Mouse (Mus musculus): Measurements from ENCODE around the gene Fam207a. TPM values are rescaled to one million over a fixed set of nuclear protein-coding genes. Genes with fewer than 3 reads are reported as not detected.

Fam207a gene
- polyA plus RNA-seq, 1 experiment from 2014 or later = 39.4 TPM

DNA sequence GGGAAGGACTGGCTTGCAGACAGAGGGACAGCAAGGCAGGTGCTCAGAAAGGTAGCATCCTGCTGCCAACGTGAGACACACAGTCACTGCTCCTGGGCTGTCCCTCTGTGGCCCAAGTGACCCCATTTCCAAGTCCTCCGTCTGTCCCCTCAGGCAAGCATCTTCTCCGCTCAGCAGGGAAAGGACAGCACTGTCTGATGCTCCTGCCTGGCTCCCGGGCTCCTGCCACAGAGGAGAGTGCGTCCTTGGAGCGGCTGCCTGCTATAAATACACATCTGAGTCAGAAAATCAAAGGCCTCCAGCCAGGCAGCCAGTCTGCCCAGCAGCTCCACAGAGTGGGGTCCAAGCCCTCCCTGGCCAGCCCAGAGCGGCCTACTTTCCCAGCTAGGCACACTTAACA is 59.1 kb downstream of the Fam207a start:
- no peaks in the 10 kb centered on the region for H3K27me3 ChIP-seq
- H3K27ac ChIP-seq = no peak overlapping the region
- no peak overlapping the region for H3K9ac ChIP-seq
- no peaks in the 10 kb centered on the region for H3K36me3 ChIP-seq (replicated peaks)
- no peaks in the 10 kb centered on the region for H3K9me3 ChIP-seq
- WGBS = 75% methylated on average over 7 of the region's 7 CpGs
- H3K4me1 ChIP-seq = no peaks in the 10 kb centered on the region
- ATAC-seq (ENCODE audit: low FRiP score) = no peak
- H3K4me2 ChIP-seq = no peak overlapping the region
- no peak overlapping the region for H3K4me3 ChIP-seq (replicated peaks)

DNA sequence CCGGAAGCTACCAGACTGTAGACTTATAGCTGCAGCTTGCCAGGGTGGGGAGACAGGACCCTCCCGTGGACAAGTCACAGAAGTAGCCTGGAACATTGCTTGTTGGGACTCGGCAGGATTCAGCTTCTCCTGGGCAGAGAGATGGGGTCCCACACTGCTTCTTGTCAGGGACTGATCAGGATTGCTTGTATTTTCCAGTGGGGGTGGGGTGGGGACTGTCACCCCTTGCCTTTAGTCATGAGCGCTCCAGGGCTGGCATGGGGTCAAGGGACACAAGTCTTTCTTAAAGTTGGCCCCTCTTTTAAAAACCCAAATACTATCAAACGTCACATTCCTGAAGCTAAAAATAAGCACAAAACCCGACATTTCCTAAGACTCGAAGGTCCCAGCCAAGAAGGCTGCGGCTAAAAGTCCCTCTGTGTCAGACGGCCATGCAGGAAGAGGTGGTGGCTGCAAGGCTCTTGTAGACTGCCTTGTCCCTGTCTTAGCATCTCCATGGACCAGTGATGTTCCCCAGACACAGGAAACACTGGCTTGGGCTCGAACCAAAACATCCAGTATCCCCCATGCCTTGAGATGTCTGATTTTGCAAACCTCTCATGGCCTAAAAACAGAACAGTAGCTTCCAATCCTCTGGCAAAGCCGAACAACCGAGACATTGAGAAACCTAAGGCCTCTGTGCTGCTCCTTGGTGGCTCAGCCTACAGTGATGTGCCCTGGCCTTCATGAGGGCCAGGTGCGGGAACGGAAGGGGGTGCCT is 60.2 kb downstream of the Fam207a start:
- H3K36me3 ChIP-seq (replicated peaks) = no peaks in the 10 kb centered on the region
- H3K27ac ChIP-seq = no peak overlapping the region
- 87% methylated on average over 14 of the region's 14 CpGs for whole genome bisulfite sequencing

DNA sequence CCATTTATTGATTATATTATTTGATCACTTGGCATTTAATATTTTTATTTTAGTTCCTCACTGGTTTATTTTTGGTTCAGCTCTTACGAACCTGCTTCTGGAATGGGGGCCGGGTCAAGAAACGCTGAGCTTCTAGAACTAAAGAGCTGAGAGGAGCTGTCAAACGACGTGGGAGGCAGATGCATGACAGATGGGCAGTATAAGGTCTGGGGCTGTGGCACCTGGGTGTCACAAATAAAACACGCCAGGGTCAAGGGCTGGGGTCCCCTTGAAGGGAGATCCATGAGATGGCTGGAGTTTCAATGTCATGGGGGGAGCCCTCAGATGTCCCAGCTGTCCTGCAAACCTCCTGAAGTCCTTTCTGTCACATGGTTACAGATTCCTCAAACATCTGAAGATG is 60.8 kb downstream of the Fam207a start:
- Histone ChIP-seq H3K4me2 (no peak overlapping the region), H3K27me3 (no peaks in the 10 kb centered on the region), H3K27ac (no peak overlapping the region), H3K4me1 (no peaks in the 10 kb centered on the region), H3K9me3 (no peaks in the 10 kb centered on the region), H3K36me3 (replicated peaks) (no peaks in the 10 kb centered on the region), H3K9ac (no peak overlapping the region), H3K4me3 (replicated peaks) (no peak overlapping the region)
- no peak for ATAC-seq (ENCODE audit: low FRiP score)
- WGBS = 92% methylated on average over 6 of the region's 6 CpGs

More for the DNA sequence above, 60.2 kb downstream of the Fam207a start:
- ATAC-seq (ENCODE audit: low FRiP score) = no peak
- Histone ChIP-seq H3K9ac (no peak overlapping the region), H3K9me3 (no peaks in the 10 kb centered on the region), H3K4me1 (no peaks in the 10 kb centered on the region), H3K27me3 (no peaks in the 10 kb centered on the region), H3K4me2 (no peak overlapping the region), H3K4me3 (replicated peaks) (no peak overlapping the region)

DNA sequence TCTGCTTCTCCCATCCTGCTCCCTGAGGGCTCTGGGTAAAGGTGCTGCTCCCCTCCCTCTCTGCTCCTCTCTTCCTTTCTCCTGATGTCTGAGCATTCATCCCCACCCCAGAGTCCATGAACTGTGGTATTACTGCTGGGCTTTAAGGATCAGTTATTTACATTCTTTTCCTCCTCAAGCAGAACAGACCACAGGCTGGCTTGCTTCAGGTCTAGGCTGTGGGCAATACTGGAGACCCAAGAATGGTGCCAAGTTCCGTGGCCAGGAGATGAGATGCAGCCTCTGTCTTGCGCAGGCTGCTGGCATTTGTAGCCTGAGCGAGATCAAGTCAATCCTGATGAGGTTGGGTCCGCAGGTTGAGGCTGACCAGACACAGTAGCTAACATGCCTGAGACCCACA is 63.8 kb downstream of the Fam207a start:
- H3K4me2 ChIP-seq = no peak overlapping the region
- no peak for ATAC-seq (ENCODE audit: low FRiP score)
- H3K9ac ChIP-seq = no peak overlapping the region
- H3K27me3 ChIP-seq = no peaks in the 10 kb centered on the region
- no peak overlapping the region for H3K27ac ChIP-seq
- no peaks in the 10 kb centered on the region for H3K36me3 ChIP-seq (replicated peaks)
- no peak overlapping the region for H3K4me3 ChIP-seq (replicated peaks)
- H3K4me1 ChIP-seq = peaks cover 6% of the 10 kb centered on the region
- 87% methylated on average over 4 of the region's 4 CpGs for WGBS
- H3K9me3 ChIP-seq = no peaks in the 10 kb centered on the region

DNA sequence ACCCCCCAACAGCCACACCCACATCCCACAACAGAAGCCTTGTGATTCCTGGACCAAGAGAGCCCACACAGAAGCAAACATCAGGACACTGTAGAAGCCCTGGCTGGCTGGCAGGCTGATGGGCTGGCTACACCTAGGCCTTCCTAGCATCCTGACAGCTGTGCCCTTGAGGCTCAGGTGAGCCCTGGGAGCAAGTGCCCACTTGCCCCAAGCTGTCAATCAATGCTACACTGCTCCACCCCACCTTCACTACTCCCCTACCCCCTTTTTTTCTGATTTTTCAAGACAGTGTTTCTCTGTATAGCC is 65.5 kb downstream of the Fam207a start:
- Histone ChIP-seq H3K4me1 (peaks cover 6% of the 10 kb centered on the region), H3K36me3 (replicated peaks) (no peaks in the 10 kb centered on the region), H3K27me3 (no peaks in the 10 kb centered on the region), H3K4me3 (replicated peaks) (no peak overlapping the region), H3K27ac (no peak overlapping the region), H3K9me3 (0 out of 2 replicates have a peak, but pooled peaks cover 2% of the 10 kb centered on the region), H3K4me2 (no peak overlapping the region), H3K9ac (no peak overlapping the region)
- ATAC-seq (ENCODE audit: low FRiP score) = no peak

DNA sequence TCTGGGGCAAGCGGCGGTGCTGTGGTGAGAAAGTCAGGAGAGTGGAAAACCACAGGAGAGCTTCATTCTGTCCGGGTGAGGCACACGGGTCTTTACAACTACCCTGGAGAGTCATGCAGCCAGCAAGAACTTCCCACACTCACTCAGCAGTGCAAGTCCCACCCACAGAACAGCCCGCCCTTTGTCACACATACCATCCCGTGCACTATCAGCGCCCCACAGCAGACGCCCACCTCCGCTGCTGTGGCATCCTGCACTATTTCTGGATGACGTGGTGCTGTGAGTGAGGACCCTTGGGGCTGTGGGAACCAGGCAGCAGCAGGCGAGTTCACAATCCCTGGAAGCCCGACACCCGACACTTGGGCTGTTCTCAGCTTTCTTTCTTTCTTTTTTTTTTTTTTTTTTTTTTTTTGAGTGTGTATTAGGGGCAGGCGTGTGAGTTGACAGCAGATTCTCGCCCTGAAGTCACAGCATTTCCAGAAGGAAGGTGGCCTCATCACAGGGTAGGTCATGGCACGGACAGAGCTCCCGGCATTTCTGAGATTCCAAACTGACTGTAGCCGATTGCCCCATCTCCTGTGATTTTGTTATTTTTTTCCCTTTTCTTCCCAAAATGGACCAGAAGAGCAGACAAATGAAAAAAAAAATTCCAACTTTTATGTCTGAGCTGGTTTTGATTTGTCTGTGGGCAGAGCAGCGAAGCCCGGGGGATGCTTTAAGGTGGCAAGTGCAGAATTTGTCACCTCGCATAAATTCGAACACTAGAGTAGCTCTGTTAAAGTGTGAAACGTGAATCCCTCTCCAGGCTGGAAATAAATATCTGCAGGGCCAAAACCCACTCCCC is 66.0 kb downstream of the Fam207a start:
- H3K4me1 ChIP-seq = peaks cover 6% of the 10 kb centered on the region
- no peak overlapping the region for H3K27ac ChIP-seq
- ATAC-seq (ENCODE audit: low FRiP score) = no peak
- 0 out of 2 replicates have a peak, but pooled peaks cover 6% of the 10 kb centered on the region for H3K9me3 ChIP-seq
- H3K4me2 ChIP-seq = peak overlapping the region; percentile 30
- H3K9ac ChIP-seq = no peak overlapping the region
- H3K27me3 ChIP-seq = no peaks in the 10 kb centered on the region
- no peaks in the 10 kb centered on the region for H3K36me3 ChIP-seq (replicated peaks)
- H3K4me3 ChIP-seq (replicated peaks) = no peak overlapping the region
- WGBS = 53% methylated on average over 23 of the region's 23 CpGs

DNA sequence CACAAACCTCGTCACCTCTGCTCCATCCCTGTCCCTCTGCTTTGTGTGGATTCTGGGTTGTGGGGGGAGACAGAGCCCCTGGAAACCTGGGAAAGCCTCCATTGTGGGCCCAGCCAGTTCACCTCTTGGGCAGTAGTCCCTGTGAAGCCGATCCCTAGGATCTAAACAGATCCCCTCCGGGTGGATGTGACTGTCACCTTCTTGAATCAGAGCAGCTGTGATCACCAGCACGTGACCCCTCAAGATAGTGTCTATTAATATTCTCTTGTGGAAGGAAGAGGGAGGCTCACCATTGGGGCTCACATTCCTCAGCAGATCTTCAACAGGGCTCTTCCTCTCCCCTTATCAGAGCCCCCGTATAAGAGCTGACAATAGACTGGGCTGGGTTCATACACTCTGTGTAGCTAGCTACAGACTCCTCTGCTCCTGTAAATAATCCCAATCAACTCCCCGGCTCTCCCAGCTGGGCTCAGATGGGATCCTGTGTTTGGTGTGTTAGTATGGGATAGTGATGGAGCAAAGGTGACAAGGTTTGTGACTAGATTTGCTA is 66.8 kb downstream of the Fam207a start:
- Histone ChIP-seq H3K4me3 (replicated peaks) (no peak overlapping the region), H3K9ac (no peak overlapping the region), H3K27me3 (no peaks in the 10 kb centered on the region), H3K4me2 (no peak overlapping the region), H3K9me3 (0 out of 2 replicates have a peak, but pooled peaks cover 6% of the 10 kb centered on the region), H3K4me1 (peaks cover 6% of the 10 kb centered on the region), H3K27ac (no peak overlapping the region), H3K36me3 (replicated peaks) (no peaks in the 10 kb centered on the region)
- 79% methylated on average over 6 of the region's 6 CpGs for WGBS
- ATAC-seq (ENCODE audit: low FRiP score) = no peak

DNA sequence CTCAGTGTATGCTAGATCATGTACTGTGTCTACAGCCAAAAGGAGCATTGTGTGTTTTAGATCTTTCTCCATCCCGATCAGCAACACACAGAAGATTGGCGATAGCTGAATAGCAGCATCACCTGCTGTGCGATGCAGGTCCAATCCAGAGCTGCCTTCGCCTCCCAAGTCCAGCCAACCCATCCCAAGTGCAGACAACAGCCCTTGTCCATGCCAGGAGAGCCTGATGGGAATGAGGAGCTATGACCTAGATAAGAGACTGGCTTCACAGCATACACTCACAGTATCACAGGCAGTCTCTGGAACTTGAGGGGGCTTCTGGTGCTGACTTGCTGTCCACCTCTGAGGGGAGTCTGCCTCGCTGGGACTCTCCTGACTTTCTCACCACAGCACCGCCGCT is 67.4 kb downstream of the Fam207a start:
- Histone ChIP-seq H3K27ac (no peak overlapping the region), H3K27me3 (no peaks in the 10 kb centered on the region), H3K4me3 (replicated peaks) (no peak overlapping the region), H3K4me1 (peaks cover 6% of the 10 kb centered on the region), H3K9ac (no peak overlapping the region), H3K4me2 (no peak overlapping the region), H3K9me3 (0 out of 2 replicates have a peak, but pooled peaks cover 6% of the 10 kb centered on the region), H3K36me3 (replicated peaks) (no peaks in the 10 kb centered on the region)
- WGBS = 84% methylated on average over 7 of the region's 7 CpGs
- ATAC-seq (ENCODE audit: low FRiP score) = no peak

DNA sequence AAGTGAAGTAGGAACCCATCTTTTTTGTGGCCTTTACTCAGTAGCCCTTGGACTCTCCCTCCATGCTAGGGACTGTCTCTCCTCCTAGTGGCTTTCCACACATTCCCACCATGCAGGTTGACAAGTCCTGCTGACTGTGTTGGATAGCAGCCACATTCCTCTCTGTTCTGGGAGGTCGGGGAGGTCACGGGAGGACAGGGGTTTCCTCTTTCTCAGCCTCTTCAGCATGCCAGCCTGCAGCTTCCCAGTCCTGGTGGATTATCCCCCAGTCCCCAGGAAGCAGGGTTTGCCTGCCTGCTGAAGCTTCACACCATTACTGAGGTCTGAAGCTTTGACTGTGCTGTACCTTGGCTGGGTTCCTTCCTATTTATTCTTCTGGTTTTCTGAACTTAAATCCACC is 67.8 kb downstream of the Fam207a start:
- Histone ChIP-seq H3K9me3 (0 out of 2 replicates have a peak, but pooled peaks cover 6% of the 10 kb centered on the region), H3K27me3 (no peaks in the 10 kb centered on the region), H3K9ac (no peak overlapping the region), H3K4me2 (no peak overlapping the region), H3K27ac (no peak overlapping the region), H3K4me1 (peaks cover 6% of the 10 kb centered on the region), H3K4me3 (replicated peaks) (no peak overlapping the region), H3K36me3 (replicated peaks) (no peaks in the 10 kb centered on the region)
- whole genome bisulfite sequencing = 20% methylated on average over 2 of the region's 2 CpGs
- ATAC-seq (ENCODE audit: low FRiP score) = no peak

DNA sequence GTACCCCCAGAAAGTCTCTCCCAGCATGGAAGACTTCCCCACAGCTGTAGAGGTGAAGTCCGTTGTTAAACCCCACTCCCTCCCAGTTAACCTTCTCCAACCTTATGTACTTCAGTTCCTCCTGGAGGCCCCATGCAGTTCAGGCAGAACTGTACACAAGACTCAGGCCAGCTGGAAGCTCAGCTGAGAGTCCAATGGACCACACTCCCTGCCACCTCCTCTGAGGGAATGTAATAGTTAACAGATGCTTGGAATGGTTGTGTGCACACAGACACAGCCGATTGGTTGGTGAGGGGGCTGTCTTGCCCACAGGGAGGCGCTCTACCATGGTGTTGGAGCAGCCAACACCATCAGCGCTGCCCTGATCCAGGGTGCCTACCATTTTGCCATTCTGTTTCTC is 73.3 kb downstream of the Fam207a start:
- Histone ChIP-seq H3K36me3 (replicated peaks) (no peaks in the 10 kb centered on the region), H3K27ac (no peak overlapping the region), H3K4me2 (no peak overlapping the region), H3K4me3 (replicated peaks) (no peak overlapping the region), H3K27me3 (no peaks in the 10 kb centered on the region), H3K9ac (no peak overlapping the region), H3K4me1 (no peaks in the 10 kb centered on the region), H3K9me3 (0 out of 2 replicates have a peak, but pooled peaks cover 6% of the 10 kb centered on the region)
- 82% methylated on average over 4 of the region's 4 CpGs for WGBS
- no peak for ATAC-seq (ENCODE audit: low FRiP score)

DNA sequence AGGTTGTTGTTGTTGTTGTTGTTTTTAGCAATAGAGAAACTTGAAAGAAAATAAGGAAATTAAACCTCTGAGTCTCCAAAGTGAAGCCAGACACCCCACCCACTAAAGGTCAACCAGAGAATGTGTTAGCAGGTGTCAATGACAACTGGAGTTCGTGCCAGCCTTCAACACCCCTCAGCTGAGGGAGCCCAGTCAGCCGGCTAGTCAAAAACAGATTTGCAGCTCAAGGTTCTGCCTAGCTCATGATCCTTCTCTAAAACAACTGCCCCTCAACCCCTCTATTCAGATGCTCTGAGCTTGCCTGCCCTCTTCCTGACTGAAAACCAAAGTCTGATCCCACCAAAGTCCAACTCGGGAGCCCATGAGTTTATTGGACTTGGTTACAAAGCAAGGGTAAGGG is 73.8 kb downstream of the Fam207a start:
- Histone ChIP-seq H3K9ac (no peak overlapping the region), H3K4me1 (no peaks in the 10 kb centered on the region), H3K27ac (no peak overlapping the region), H3K4me3 (replicated peaks) (no peak overlapping the region), H3K4me2 (no peak overlapping the region), H3K27me3 (no peaks in the 10 kb centered on the region), H3K36me3 (replicated peaks) (no peaks in the 10 kb centered on the region), H3K9me3 (0 out of 2 replicates have a peak, but pooled peaks cover 6% of the 10 kb centered on the region)
- ATAC-seq (ENCODE audit: low FRiP score) = no peak
- 87% methylated on average over 3 of the region's 3 CpGs for whole genome bisulfite sequencing

DNA sequence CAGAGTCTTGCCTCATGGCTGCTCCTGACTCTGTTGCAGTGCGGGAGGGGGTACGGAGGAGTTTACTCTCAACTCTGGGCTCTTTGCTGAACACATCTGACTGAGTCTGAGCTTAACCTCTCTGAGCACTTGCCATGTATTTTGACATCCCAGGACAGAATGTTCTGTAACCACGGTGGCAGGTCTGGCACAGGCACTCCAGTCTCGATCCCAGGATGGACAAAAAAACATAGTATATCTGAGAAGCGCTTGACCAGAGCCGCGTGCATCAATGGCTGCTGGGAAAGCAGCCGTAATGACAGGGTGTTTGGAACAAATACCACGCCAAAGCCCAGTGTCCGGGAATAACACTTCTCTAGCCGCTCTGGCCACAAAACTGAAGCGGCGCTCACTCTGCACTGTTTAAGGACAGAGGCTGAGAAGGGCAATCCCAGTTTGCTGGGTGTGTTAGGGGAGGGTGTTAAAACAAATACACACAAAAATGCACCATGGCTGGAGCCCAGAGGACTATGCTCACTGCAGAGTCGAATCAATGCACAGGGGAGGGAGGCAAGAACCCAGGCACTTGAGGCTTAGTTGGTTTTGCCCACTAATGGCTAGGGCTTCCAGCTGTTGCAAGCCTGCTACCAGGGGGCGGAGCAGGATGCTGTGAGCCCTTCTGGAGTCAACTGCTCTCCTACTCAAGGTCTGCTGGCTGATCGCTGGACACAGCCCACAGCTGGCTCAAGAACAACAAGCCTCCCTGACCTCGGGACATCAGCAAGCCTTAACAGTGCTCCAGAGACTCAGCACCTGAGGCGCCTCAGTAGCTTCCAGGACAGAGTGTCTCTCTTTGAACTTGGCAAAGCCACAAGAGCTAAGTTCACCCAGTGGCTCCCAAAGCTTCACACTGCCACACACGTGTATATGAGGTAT is 74.5 kb downstream of the Fam207a start:
- Histone ChIP-seq H3K36me3 (replicated peaks) (no peaks in the 10 kb centered on the region), H3K27me3 (no peaks in the 10 kb centered on the region)
- WGBS = 71% methylated on average over 19 of the region's 19 CpGs

More for the DNA sequence above, 74.5 kb downstream of the Fam207a start:
- H3K4me3 ChIP-seq (replicated peaks) = no peak overlapping the region
- ATAC-seq (ENCODE audit: low FRiP score) = no peak
- H3K27ac ChIP-seq = no peak overlapping the region
- H3K4me2 ChIP-seq = no peak overlapping the region
- 0 out of 2 replicates have a peak, but pooled peaks cover 6% of the 10 kb centered on the region for H3K9me3 ChIP-seq
- no peaks in the 10 kb centered on the region for H3K4me1 ChIP-seq
- H3K9ac ChIP-seq = no peak overlapping the region
